Mouse (Mus musculus) CH12.LX (cell line): ENCODE results near the gene Gtsf1. TPM values are rescaled to one million over a fixed set of nuclear protein-coding genes. Genes with fewer than 3 reads are reported as not detected.
"Not testable (repeated sequence)": the region's sequence is repeated elsewhere in the genome, so short reads cannot be mapped to it uniquely, and the experiment has no call there.

Experiments used
- DNase-seq: peaks from one replicate; pipeline ENCODE4 v3.0.0-alpha.2; 2013; ENCODE audit errors: extremely low read depth
- H3K27ac ChIP-seq: 2 replicates; pipeline ENCODE4 v1.5.1; 2012; ENCODE audit warnings: low read depth, mild to moderate bottlenecking, control low read depth, moderate library complexity; ENCODE audit not compliant: insufficient read depth
- H3K27me3 ChIP-seq: replicated peaks from 2 replicates; pipeline ENCODE3; 2012; ENCODE audit warnings: inconsistent platforms
- H3K36me3 ChIP-seq, 2 experiments: replicated peaks in 1 of 2; 2 replicates each; pipeline versions ENCODE3 to v1.6.1; 2012; ENCODE audit warnings: inconsistent platforms in 1 of 2, low read length in 1 of 2, mild to moderate bottlenecking in 1 of 2, mixed read lengths in 1 of 2, moderate library complexity in 1 of 2; ENCODE audit not compliant: control insufficient read depth in 1 of 2, insufficient read depth in 1 of 2
- H3K4me1 ChIP-seq, 2 experiments: 2 replicates each; pipeline ENCODE4 v1.6.1; 2012; ENCODE audit warnings: inconsistent platforms in 1 of 2, moderate library complexity in 1 of 2; ENCODE audit not compliant: insufficient read depth in 2 of 2, control insufficient read depth in 1 of 2
- H3K4me2 ChIP-seq: 2 replicates; pipeline ENCODE4 v1.6.1; 2012; ENCODE audit warnings: low read depth, mild to moderate bottlenecking, control low read depth; ENCODE audit not compliant: poor library complexity, insufficient read depth, severe bottlenecking
- H3K4me3 ChIP-seq, 3 experiments: fragments of 150-350 bp in 1 of 3; sonication (generic) in 1 of 3; replicated peaks in 1 of 3; 2 replicates each; pipeline versions ENCODE3 to v1.5.1; 2011 to 2012; ENCODE audit warnings: low read depth in 2 of 3, low read length in 2 of 3, mild to moderate bottlenecking in 2 of 3, moderate library complexity in 2 of 3, control low read depth in 1 of 3, improper control_type of control experiment in 1 of 3, inconsistent platforms in 1 of 3, mixed read lengths in 1 of 3; ENCODE audit not compliant: poor library complexity in 1 of 3
- H3K79me2 ChIP-seq: replicated peaks from 2 replicates; pipeline ENCODE4 v1.6.1; 2012; ENCODE audit warnings: mild to moderate bottlenecking, moderate library complexity; ENCODE audit not compliant: control insufficient read depth, poor library complexity, insufficient read depth, severe bottlenecking; ENCODE audit errors: extremely low read depth
- H3K9ac ChIP-seq: 2 replicates; pipeline ENCODE4 v1.6.1; 2012; ENCODE audit warnings: low read depth, mild to moderate bottlenecking, control low read depth, moderate library complexity; ENCODE audit not compliant: insufficient read depth
- H3K9me3 ChIP-seq: replicated peaks from 2 replicates; pipeline ENCODE3; 2012; ENCODE audit warnings: low read length, inconsistent platforms, mixed read lengths
- BHLHE40 ChIP-seq: IDR thresholded peaks from 2 replicates; pipeline ENCODE4 v1.6.1; 2011; ENCODE audit warnings: mild to moderate bottlenecking, low read depth, low read length, improper control_type of control experiment
- CHD2 ChIP-seq: IDR thresholded peaks from 2 replicates; pipeline ENCODE4 v1.6.1; 2011; ENCODE audit warnings: low read length, improper control_type of control experiment
- CTCF ChIP-seq, 2 experiments: IDR thresholded peaks in 1 of 2; conservative IDR thresholded peaks in 1 of 2; 2 replicates each; pipeline ENCODE4 v1.5.1; 2011 to 2012; ENCODE audit warnings: low read depth in 2 of 2, low read length in 2 of 2, improper control_type of control experiment in 1 of 2, inconsistent platforms in 1 of 2, mild to moderate bottlenecking in 1 of 2, moderate library complexity in 1 of 2
- ELF1 ChIP-seq: IDR thresholded peaks from 2 replicates; pipeline ENCODE4 v1.6.1; 2014; ENCODE audit warnings: low read depth, mild to moderate bottlenecking, inconsistent platforms, low read length, improper control_type of control experiment
- EP300 ChIP-seq: IDR thresholded peaks from 2 replicates; pipeline ENCODE4 v1.6.1; 2011; ENCODE audit warnings: low read length, improper control_type of control experiment
- ETS1 ChIP-seq: conservative IDR thresholded peaks from 2 replicates; pipeline ENCODE4 v1.6.1; 2012; ENCODE audit warnings: low read depth, mild to moderate bottlenecking, inconsistent platforms, low read length, improper control_type of control experiment, moderate library complexity
- IRF4 ChIP-seq: IDR thresholded peaks from 2 replicates; pipeline ENCODE4 v1.6.1; 2014; ENCODE audit warnings: low read depth, mild to moderate bottlenecking, inconsistent platforms, low read length, improper control_type of control experiment
- JUN ChIP-seq: IDR thresholded peaks from 2 replicates; pipeline ENCODE4 v1.6.1; 2011; ENCODE audit warnings: low read depth, mild to moderate bottlenecking, low read length, improper control_type of control experiment, moderate library complexity; ENCODE audit not compliant: insufficient read depth
- JUND ChIP-seq: conservative IDR thresholded peaks from 2 replicates; pipeline ENCODE4 v1.6.1; 2011; ENCODE audit warnings: low read depth, low read length, improper control_type of control experiment
- KAT2A ChIP-seq: IDR thresholded peaks from 2 replicates; pipeline ENCODE4 v1.6.1; 2012; ENCODE audit warnings: low read length, improper control_type of control experiment, inconsistent platforms; ENCODE audit not compliant: insufficient replicate concordance
- MEF2A ChIP-seq: IDR thresholded peaks from 2 replicates; pipeline ENCODE4 v1.6.1; 2014; ENCODE audit warnings: low read depth, mild to moderate bottlenecking, inconsistent platforms, low read length, improper control_type of control experiment, borderline replicate concordance
- MXI1 ChIP-seq: IDR thresholded peaks from 2 replicates; pipeline ENCODE4 v1.6.1; 2011; ENCODE audit warnings: mild to moderate bottlenecking, low read depth, low read length, improper control_type of control experiment
- PAX5 ChIP-seq: IDR thresholded peaks from 2 replicates; pipeline ENCODE4 v1.6.1; 2012; ENCODE audit warnings: low read length, inconsistent platforms, mixed read lengths
- RCOR1 ChIP-seq: conservative IDR thresholded peaks from 2 replicates; pipeline ENCODE4 v1.6.1; 2012; ENCODE audit warnings: low read depth, mild to moderate bottlenecking, inconsistent platforms, low read length, improper control_type of control experiment
- TBP ChIP-seq: conservative IDR thresholded peaks from 2 replicates; pipeline ENCODE4 v1.6.1; 2011; ENCODE audit warnings: low read depth, low read length, improper control_type of control experiment
- TCF12 ChIP-seq: IDR thresholded peaks from 2 replicates; pipeline ENCODE4 v1.6.1; 2014; ENCODE audit warnings: low read depth, mild to moderate bottlenecking, inconsistent platforms, low read length, improper control_type of control experiment
- USF1 ChIP-seq: IDR thresholded peaks from 2 replicates; pipeline ENCODE4 v1.6.1; 2014; ENCODE audit warnings: low read depth, mild to moderate bottlenecking, inconsistent platforms, low read length, improper control_type of control experiment
- USF2 ChIP-seq: conservative IDR thresholded peaks from 2 replicates; pipeline ENCODE4 v1.6.1; 2011; ENCODE audit warnings: low read depth, low read length, improper control_type of control experiment
- ZC3H11A ChIP-seq: IDR thresholded peaks from 2 replicates; pipeline ENCODE4 v1.6.1; 2012; ENCODE audit warnings: low read depth, mild to moderate bottlenecking, inconsistent platforms, low read length, improper control_type of control experiment
- ZNF384 ChIP-seq: IDR thresholded peaks from 2 replicates; pipeline ENCODE4 v1.6.1; 2012; ENCODE audit warnings: low read depth, low read length, improper control_type of control experiment, inconsistent platforms
- dilution Hi-C: fragments of 300-500 bp; cut with MboI; formaldehyde crosslinking; loops from 2 replicates; pipeline ENCODE4 v1.14.3; 2020; ENCODE audit warnings: low sequenced_read_pairs; ENCODE audit not compliant: extremely low pct_unique_long_range_greater_than_20kb, extremely low pct_ligation_motif_present
- in situ Hi-C: fragments of 300-500 bp; cut with MboI; formaldehyde crosslinking; loops from 3 replicates; pipeline ENCODE4 v1.14.3; 2019; ENCODE audit warnings: low sequenced_read_pairs, low pct_ligation_motif_present, low pct_unique_long_range_greater_than_20kb, mixed read lengths
- polyA plus RNA-seq: library from polyadenylated mRNA; unstranded; fragments of >175 nt; gene quantifications from 2 replicates; pipeline ENCODE4 v1.2.1, GENCODE M21; 2012; ENCODE audit warnings: low read depth; ENCODE audit not compliant: insufficient read length
- total RNA-seq, 2 experiments: library from RNA; depleted of rRNA; stranded (reverse); fragments of 300-350 nt in 1 of 2; fragments of >200 nt in 1 of 2; gene quantifications; 2 replicates each; pipeline ENCODE4 v1.2.3; 2012 to 2014

Gtsf1 gene
- total and polyA plus RNA-seq, 3 experiments = not detected

DNA sequence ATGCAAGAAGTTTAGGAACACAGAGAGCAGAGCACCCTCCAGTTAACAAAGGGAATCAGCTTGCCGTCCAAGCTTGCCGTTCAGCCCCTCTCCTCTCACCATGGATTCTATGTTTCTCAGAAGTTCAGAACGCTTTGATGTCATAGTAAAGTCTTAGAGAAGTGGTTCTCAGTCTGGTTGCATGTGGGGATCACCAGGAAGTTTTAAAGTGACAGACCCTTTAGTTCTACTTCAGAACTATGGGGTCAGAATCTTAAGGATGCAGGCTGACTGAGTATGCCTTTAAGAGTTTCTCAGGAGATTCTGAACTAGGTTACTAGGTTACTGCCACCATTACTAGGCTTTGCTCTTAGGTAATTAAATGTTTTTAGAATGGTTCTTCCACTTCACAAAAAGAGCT lies 18.1 kb upstream of the Gtsf1 start, which contains the start of gene Gtsf2:
Gtsf2 (minus strand) TSS at position 101 of the 400 bp plus-strand sequence.
- dilution Hi-C loops = no loop called here
- Histone ChIP-seq H3K27me3 (peaks cover 9% of the 10 kb centered on the region), H3K4me3 (no peak within 1 kb of the TSS), H3K36me3 (no peaks in the 10 kb centered on the region), H3K9me3 (no peaks in the 10 kb centered on the region), H3K9ac (no peak within 1 kb of the TSS), H3K79me2 (no peaks in the 10 kb centered on the region), H3K4me1 (peaks cover 0 to 5% of the 10 kb centered on the region in 2 experiments; a peak in 1 of 4 replicates), H3K4me2 (no peak within 1 kb of the TSS), H3K27ac (no peak within 1 kb of the TSS)
- in situ Hi-C loops = no loop called here
- TF ChIP-seq CHD2 (no peak), RCOR1 (no peak), USF1 (no peak), USF2 (no peak), EP300 (no peak)
- DNase-seq = no peak

DNA sequence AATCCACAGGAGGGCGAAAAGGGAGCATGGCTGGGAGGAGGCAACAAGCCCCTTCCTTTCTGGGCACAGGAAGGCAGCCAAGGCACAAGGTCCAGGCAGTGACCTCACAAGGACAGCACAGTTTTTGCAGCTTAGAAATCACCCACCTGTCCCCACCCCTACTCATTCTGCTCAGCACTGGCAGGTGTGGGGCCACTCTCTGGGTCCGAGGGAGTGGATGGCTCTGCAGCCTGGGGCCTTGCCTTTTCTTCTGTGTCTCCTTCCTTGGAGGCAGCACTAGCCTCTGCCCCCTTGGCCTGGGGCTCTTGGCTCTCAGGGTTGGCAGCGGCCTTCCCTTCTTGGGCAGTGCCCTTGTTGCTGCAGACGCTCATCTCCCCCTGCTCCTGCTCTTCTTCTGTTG lies 15.7 kb upstream of the Gtsf1 start:
- H3K9me3 ChIP-seq, H3K79me2 ChIP-seq, H3K4me1 ChIP-seq, H3K27me3 ChIP-seq, in situ Hi-C loops, dilution Hi-C loops, H3K36me3 ChIP-seq, H3K9ac ChIP-seq, DNase-seq, H3K4me2 ChIP-seq, H3K4me3 ChIP-seq, H3K27ac ChIP-seq: not testable (repeated sequence)

- no peak overlapping the region for H3K4me3 ChIP-seq
- no peaks in the 10 kb centered on the region for H3K27me3 ChIP-seq
- dilution Hi-C loops (no loop called here), in situ Hi-C loops (loop anchor here (5.0 kb wide), 1 partner anchor 40 kb away; no protein-coding TSS in a partner anchor)
- no peaks in the 10 kb centered on the region for H3K36me3 ChIP-seq
- H3K27ac ChIP-seq = no peak overlapping the region
- no peaks in the 10 kb centered on the region for H3K9me3 ChIP-seq
- peak; percentile 67 for DNase-seq
- peak; percentile 60 for TF ChIP-seq ETS1
- TF ChIP-seq TBP = 0 out of 2 replicates have a peak, but pooled peaks have one; percentile 34
- TF ChIP-seq BHLHE40 = peak; percentile 39; the same call in 1 of the 2 replicates
- peak; percentile 91 for TF ChIP-seq IRF4
- peak; percentile 26; the same call in 1 of the 2 replicates for TF ChIP-seq CHD2
- peak; percentile 96 for TF ChIP-seq EP300
- TF ChIP-seq CTCF (conservative IDR thresholded peaks at IDR 0.05 in 1 of 2, IDR thresholded peaks at IDR 0.05 in 1 of 2; ENCODE audit: low read depth in 2 of 2, low read length in 2 of 2) = no peak
- TF ChIP-seq ZC3H11A = no peak
- TF ChIP-seq PAX5 = no peak
- peak; percentile 37 for TF ChIP-seq JUN
- TF ChIP-seq ELF1 = no peak
- TF ChIP-seq KAT2A = no peak
- no peak for TF ChIP-seq ZNF384
- peak; percentile 69 for TF ChIP-seq JUND
- peak; percentile 37; the same call in 1 of the 2 replicates for TF ChIP-seq TCF12
- TF ChIP-seq MXI1 = no peak; the same call in 1 of the 2 replicates
- TF ChIP-seq MEF2A = peak; percentile 44
- no peaks in the 10 kb centered on the region for H3K79me2 ChIP-seq
- H3K4me2 ChIP-seq = peak overlapping the region; percentile 66
- no peak overlapping the region for H3K9ac ChIP-seq
- peaks cover 5 to 19% of the 10 kb centered on the region in 2 experiments; a peak in 3 of 4 replicates for H3K4me1 ChIP-seq
Measured at GRCm38 (mm10) chr15:103427017-103427416, 3.3 kb downstream of the Gtsf1 start.
